Mouse (Mus musculus) heart, adult 11 months (tissue): ENCODE data around the gene Sirt7.

Experiments used
- DNase-seq: peaks from one replicate; pipeline ENCODE4 v3.0.0; 2022

The Sirt7 gene

GRCm38 (mm10) chr11:120581490-120582267 lies 43.4 kb downstream of the Sirt7 start, which contains the start of gene Arhgdia:
Gene Arhgdia, minus strand, starts transcription at chr11:120581624.
- DNase-seq, result peak; percentile 99

- DNase-seq, result peak; percentile 96
These were observed 44.1 kb downstream of the Sirt7 start for GRCm38 (mm10) chr11:120580871-120581331.

DNA sequence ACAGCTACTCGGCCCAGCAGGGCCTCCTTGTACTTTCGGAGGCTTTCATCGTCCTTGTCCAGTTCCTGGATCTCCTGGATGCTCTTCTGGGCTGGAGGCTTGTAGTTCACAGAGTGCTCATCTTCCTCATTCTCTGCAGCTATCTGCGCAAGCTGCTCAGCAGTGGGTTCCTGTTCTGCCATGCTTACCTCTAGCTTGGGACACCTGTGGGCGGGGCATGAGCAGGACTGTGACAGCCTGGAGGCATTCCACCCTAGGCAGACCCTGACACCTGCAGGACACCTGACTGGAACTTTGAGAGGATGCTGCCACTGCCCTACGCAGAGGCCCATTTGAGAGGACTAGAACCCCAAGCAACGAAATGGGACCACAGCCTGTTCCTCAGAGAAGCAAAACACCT lies 44.9 kb downstream of the Sirt7 start:
- DNase-seq, result peak; percentile 96

GRCm38 (mm10) chr11:120579316-120580107 lies 45.5 kb downstream of the Sirt7 start:
- DNase-seq, result peak; percentile 96

- peak; percentile 94 for DNase-seq
These were observed 46.3 kb downstream of the Sirt7 start for GRCm38 (mm10) chr11:120578694-120579243.

DNA sequence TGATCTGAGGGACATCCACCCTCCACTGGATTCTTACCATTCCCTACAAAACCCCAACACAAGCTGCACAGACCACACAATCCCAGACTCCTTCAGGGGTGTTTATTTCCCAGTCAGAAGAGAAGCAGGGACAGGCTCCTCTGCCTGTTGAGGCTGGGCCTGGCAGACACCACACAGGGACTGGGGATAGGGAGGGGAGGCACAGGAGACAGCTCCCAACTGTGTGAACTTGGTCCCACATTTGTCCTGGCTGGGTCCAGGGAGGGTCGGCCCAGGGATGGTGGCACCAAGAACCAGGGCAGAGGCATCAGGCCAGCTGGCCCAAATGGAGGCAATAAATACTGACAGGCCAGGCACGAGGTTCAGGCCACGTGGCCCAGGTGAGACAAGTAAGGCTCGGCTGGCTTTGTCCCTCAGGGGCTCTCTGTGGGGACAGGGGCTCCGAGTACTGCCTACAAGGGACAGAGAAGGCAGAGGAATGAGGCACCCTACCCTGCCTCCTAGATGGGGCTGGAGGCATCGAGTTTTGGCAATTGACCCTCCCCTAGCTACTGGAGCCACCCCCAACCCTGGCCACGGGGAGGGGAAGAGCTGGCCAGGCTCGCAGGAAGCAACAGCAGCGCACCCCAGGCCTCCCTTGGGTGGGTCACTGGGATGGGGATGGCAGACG lies 46.9 kb downstream of the Sirt7 start:
- DNase-seq, result peak; percentile 93

- DNase-seq, result peak; percentile 92
These were observed 47.6 kb downstream of the Sirt7 start for GRCm38 (mm10) chr11:120577211-120578023.

- DNase-seq, result peak; percentile 87
These were observed 48.6 kb downstream of the Sirt7 start for GRCm38 (mm10) chr11:120576365-120576981.

DNA sequence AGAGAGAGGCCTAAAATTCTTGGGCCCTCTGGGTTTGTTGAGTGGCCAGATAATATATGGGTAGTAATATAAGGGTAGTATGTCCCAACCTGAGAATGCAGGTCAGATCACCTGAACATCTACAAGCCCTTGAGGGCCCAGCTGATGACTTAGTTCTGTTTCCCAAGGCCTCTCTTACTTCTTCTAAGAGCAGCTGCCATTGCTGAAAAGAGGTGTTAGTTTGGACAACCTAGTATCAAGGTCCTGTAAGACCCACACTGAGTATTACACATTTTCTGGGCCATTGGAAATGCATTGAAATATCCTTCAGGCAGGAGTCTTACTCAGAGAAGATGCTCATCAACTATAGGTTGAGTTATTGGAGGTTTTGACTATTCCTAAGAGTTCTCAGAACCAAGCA lies 49.1 kb downstream of the Sirt7 start:
- DNase-seq, result no peak

DNA sequence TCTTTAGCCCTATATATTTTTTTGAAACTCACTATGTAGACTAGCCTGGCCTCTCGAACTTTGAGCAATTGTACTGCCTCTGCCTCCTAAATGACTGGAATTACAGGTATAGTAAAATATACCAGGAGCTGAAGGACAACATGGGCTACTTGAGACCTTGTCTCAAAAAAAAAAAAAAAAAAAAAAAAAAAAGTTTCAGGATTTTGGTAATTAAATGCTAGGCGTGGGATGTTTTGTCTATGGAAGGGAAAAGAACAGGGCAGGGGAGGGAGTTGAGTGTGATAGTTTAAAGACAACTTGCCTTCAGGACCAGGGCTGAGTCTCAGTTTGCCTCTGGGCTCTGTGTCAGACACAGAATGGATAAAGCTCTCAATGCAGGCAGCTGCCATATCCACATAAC lies 50.0 kb downstream of the Sirt7 start:
- DNase-seq, result no peak

DNA sequence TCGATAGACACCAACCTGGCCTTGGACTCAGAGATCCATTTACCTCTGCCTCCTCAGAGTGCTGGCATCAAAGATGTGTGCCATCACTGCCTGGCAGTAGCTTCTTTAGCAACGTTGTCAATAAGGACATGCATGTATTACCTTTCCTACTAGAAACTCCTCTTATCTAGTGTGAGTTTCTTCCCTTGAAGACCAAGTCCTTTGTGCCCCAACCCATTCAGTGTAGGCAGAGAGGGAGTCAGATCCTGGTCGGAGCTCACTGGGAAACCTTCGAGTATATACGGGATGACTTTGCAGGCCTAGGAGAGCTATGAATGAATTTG lies 50.8 kb downstream of the Sirt7 start:
- no peak for DNase-seq

- DNase-seq, result peak; percentile 92
These were observed 51.3 kb downstream of the Sirt7 start for GRCm38 (mm10) chr11:120573585-120574277.

GRCm38 (mm10) chr11:120572752-120573584 lies 52.1 kb downstream of the Sirt7 start, which contains the start of gene P4hb:
Gene P4hb, minus strand, starts transcription at chr11:120573253.
- peak; percentile 100 for DNase-seq

- no peak for DNase-seq
These were observed 52.7 kb downstream of the Sirt7 start for GRCm38 (mm10) chr11:120572417-120572751.

DNA sequence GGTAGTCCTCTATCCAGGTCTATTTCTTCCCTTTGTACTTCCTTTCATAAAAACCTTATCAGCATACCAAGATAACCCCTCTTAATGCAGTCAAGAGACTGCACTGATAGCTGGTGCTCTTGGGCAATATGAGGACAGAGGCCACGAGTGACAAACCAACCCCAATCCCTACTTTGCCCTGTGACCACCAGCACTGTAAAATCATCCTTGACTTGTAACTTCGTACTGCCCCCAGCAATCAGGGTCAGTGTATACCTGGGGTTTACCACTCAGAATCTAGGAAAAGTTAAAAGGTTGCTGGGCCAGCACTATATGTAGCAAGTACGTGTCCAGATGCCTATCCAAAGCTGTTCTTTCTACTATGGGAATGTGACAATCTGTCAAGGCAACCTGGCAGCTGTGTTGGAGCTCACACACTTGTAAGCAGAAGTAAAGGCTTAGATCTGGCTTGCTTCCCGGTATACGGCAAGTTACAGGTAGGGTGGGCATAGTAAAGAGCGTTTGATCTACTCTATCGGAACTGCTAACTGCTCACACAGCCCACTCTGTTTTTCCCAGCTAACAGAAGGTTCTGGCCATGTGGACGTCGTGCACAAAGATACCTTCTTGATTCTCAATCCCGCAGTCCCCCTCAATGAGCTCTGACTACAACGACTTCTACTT lies 53.2 kb downstream of the Sirt7 start:
- DNase-seq, result peak; percentile 86

- peak; percentile 88 for DNase-seq
These were observed 53.9 kb downstream of the Sirt7 start for GRCm38 (mm10) chr11:120571122-120571521.
